Mouse (Mus musculus) gastrocnemius, adult 2 months (tissue): ENCODE data around the gene Pfkl. TPM values are rescaled to one million over a fixed set of nuclear protein-coding genes. Genes with fewer than 3 reads are reported as not detected.
A peak's percentile ranks its signal among the peaks of the same experiment; 100 is the strongest.

Source experiments
- DNase-seq: peaks from one replicate; pipeline ENCODE4 v3.0.0; 2022
- H3K27ac ChIP-seq: fragments of 200-600 bp; 2 replicates; pipeline ENCODE4 v1.8.1; 2022; ENCODE audit warnings: mild to moderate bottlenecking
- H3K4me3 ChIP-seq: fragments of 200-600 bp; 2 replicates; pipeline ENCODE4 v1.8.1; 2022; ENCODE audit warnings: mild to moderate bottlenecking, moderate library complexity
- CTCF ChIP-seq: fragments of 200-600 bp; IDR thresholded peaks from 2 replicates; pipeline ENCODE4 v1.8.1; 2022; ENCODE audit warnings: antibody characterized with exemption, mild to moderate bottlenecking, moderate library complexity
- intact Hi-C: fragments of 180-260 bp; cut with DNase I; formaldehyde crosslinking; loops from one replicate; pipeline ENCODE4 v1.15.1; 2025
- long read RNA-seq, 2 experiments: library from polyadenylated mRNA; stranded (forward); transcript quantifications; one replicate each; pipeline ENCODE4 v2.0.0; 2021
- total RNA-seq, 2 experiments: library from RNA; stranded (reverse); gene quantifications; 2 replicates each; pipeline ENCODE4 v1.2.3; 2021

Gene Pfkl
- total RNA-seq = 1 to 10 TPM; 6.0 to 6.5 TPM
- long read RNA-seq, experiment 1, transcript Pfkl-201 (22 exons, 3,730 nt) = major isoform, 27 of 30 reads
- long read RNA-seq, experiment 1, partial matches to known transcripts = 1 of 30 reads
- long read RNA-seq, experiment 1, other reads (novel, unspliced or antisense) = 2 of 30 reads
- long read RNA-seq, experiment 2, transcript Pfkl-201 (22 exons, 3,730 nt) = major isoform, 24 of 26 reads
- long read RNA-seq, experiment 2, partial matches to known transcripts = 1 of 26 reads
- long read RNA-seq, experiment 2, other reads (novel, unspliced or antisense) = 1 of 26 reads

GRCm38 (mm10) chr10:78009945-78010293 lies at the start of gene Pfkl:
Gene Pfkl (minus strand): TSS chr10:78010083.
- no peak for DNase-seq
- Histone ChIP-seq H3K27ac (peak within 1 kb of the TSS; percentile 98), H3K4me3 (peak within 1 kb of the TSS; percentile 93)
- intact Hi-C loops = loop anchor here (2.0 kb wide), 1 partner anchor 25 kb away; no protein-coding TSS in a partner anchor
- no peak for TF ChIP-seq CTCF

GRCm38 (mm10) chr10:78057056-78057455 lies 47.2 kb upstream of the Pfkl start:
- TF ChIP-seq CTCF = no peak
- Histone ChIP-seq H3K27ac (no peak overlapping the region), H3K4me3 (no peak overlapping the region)
- intact Hi-C loops = no loop called here
- no peak for DNase-seq

GRCm38 (mm10) chr10:78054633-78055565 lies 45.0 kb upstream of the Pfkl start:
- no peak overlapping the region for H3K4me3 ChIP-seq
- intact Hi-C loops = no loop called here
- TF ChIP-seq CTCF = no peak
- H3K27ac ChIP-seq = no peak overlapping the region
- DNase-seq = peak; percentile 27

- Histone ChIP-seq H3K27ac (no peak overlapping the region), H3K4me3 (no peak overlapping the region)
- no peak for DNase-seq
- TF ChIP-seq CTCF = no peak
- intact Hi-C loops = no loop called here
These were observed 39.7 kb upstream of the Pfkl start for GRCm38 (mm10) chr10:78049519-78050035.

GRCm38 (mm10) chr10:78048061-78048730 lies 38.3 kb upstream of the Pfkl start:
- intact Hi-C loops = no loop called here
- no peak overlapping the region for H3K27ac ChIP-seq
- DNase-seq = no peak
- no peak for TF ChIP-seq CTCF
- no peak overlapping the region for H3K4me3 ChIP-seq

GRCm38 (mm10) chr10:78046388-78046787 lies 36.5 kb upstream of the Pfkl start:
- intact Hi-C loops = no loop called here
- DNase-seq = no peak
- no peak overlapping the region for H3K27ac ChIP-seq
- no peak overlapping the region for H3K4me3 ChIP-seq
- TF ChIP-seq CTCF = no peak

GRCm38 (mm10) chr10:78044531-78044930 lies 34.6 kb upstream of the Pfkl start:
- no peak overlapping the region for H3K4me3 ChIP-seq
- no peak for TF ChIP-seq CTCF
- no peak overlapping the region for H3K27ac ChIP-seq
- intact Hi-C loops = no loop called here
- no peak for DNase-seq

- H3K27ac ChIP-seq = no peak within 1 kb of the TSS
- peak; percentile 85 for TF ChIP-seq CTCF
- intact Hi-C loops = no loop called here
- DNase-seq = peak; percentile 72
- peak within 1 kb of the TSS; percentile 50 for H3K4me3 ChIP-seq
These were observed 33.5 kb upstream of the Pfkl start, which contains the start of gene Aire for GRCm38 (mm10) chr10:78043406-78043836. Gene Aire (minus strand): TSS chr10:78043610.

- no peak for TF ChIP-seq CTCF
- Histone ChIP-seq H3K27ac (no peak overlapping the region), H3K4me3 (peak overlapping the region; percentile 50; the same call in 1 of the 2 replicates)
- intact Hi-C loops = no loop called here
- no peak for DNase-seq
These were observed 33.0 kb upstream of the Pfkl start for GRCm38 (mm10) chr10:78042697-78043405.

GRCm38 (mm10) chr10:78042096-78042495 lies 32.2 kb upstream of the Pfkl start:
- H3K27ac ChIP-seq = no peak overlapping the region
- no peak overlapping the region for H3K4me3 ChIP-seq
- no peak for TF ChIP-seq CTCF
- no peak for DNase-seq
- intact Hi-C loops = no loop called here

GRCm38 (mm10) chr10:78041647-78042046 lies 31.8 kb upstream of the Pfkl start, which contains the start of gene Dnmt3l:
Gene Dnmt3l (plus strand): TSS chr10:78041947.
- H3K27ac ChIP-seq = no peak within 1 kb of the TSS
- no peak within 1 kb of the TSS for H3K4me3 ChIP-seq
- no peak for TF ChIP-seq CTCF
- no peak for DNase-seq
- intact Hi-C loops = no loop called here

GRCm38 (mm10) chr10:78037139-78037538 lies 27.3 kb upstream of the Pfkl start:
- no peak for DNase-seq
- intact Hi-C loops = no loop called here
- H3K4me3 ChIP-seq = no peak overlapping the region
- no peak overlapping the region for H3K27ac ChIP-seq
- no peak for TF ChIP-seq CTCF
